Mouse (Mus musculus) 3T3-L1 (cell line): Measurements from ENCODE around the gene Gatad2a.
"Not testable (repeated sequence)": the region's sequence is repeated elsewhere in the genome, so short reads cannot be mapped to it uniquely, and the experiment has no call there.

ENCODE experiments used
- DNase-seq: peaks from one replicate; pipeline ENCODE4 v3.0.0-alpha.2; 2015; ENCODE audit warnings: low read depth, low spot score

Gene Gatad2a

DNA sequence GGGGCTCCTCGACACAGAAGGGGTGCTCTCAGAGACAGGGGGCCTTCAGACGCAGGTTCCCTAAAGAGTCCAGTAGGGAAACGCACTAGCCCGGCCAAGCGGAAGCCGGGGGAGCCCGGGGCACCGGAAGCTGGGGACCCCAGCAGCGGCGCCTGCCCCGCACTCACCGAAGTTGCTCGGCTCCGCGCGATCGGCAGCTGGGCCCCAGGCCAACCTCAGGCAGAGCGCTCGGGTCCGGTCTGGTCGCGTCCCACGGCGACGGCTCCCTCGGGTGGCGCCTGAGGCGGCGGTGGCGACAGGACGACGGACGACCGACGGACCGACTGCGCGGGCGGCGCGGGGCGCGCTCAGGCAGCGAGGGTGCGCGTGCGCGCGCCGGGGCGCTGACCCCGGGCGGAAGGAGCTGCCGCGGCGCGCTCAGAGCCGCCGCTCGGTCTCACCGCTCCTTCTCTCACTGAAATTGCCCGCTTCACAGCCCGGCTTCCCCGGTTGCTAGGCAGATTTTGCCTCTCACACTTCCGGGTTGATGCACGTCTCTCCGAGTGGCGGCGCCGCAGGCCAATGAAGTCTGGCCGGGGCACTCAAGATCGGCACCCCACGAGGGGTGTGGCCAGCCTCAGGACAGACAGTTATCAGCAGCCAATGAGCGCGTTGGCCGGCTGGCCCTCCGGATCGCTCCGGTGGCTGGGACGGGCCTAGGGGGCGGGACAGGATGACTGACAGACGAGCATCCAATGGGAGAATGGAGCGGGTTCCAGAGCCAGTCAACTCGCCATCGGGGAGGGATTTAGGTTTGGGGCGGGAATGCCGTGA is at the start of gene Gatad2a:
Gene Gatad2a, minus strand, starts transcription at position 609 of the 813 bp plus-strand sequence.
- DNase-seq = peak; percentile 100

DNA sequence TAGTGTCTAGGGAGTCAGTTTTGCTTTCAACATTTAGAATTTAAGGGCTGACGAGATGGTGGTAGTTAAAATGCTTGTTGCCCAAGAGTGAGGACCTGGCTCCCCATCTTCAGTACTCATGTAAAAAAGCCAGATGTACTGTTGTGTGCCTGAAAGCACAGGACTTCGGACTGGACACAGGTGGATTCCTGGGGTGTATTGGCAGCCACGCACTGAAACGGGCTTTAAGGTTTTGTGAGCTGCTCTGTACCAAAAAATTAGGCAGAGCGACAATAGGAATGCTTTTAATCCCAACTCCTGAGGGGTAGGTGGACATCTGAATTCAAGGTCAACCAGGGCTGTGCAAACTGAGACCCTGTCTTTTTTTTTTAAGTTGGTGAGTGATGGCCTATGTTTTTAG is 47.8 kb upstream of the Gatad2a start:
- no peak for DNase-seq

DNA sequence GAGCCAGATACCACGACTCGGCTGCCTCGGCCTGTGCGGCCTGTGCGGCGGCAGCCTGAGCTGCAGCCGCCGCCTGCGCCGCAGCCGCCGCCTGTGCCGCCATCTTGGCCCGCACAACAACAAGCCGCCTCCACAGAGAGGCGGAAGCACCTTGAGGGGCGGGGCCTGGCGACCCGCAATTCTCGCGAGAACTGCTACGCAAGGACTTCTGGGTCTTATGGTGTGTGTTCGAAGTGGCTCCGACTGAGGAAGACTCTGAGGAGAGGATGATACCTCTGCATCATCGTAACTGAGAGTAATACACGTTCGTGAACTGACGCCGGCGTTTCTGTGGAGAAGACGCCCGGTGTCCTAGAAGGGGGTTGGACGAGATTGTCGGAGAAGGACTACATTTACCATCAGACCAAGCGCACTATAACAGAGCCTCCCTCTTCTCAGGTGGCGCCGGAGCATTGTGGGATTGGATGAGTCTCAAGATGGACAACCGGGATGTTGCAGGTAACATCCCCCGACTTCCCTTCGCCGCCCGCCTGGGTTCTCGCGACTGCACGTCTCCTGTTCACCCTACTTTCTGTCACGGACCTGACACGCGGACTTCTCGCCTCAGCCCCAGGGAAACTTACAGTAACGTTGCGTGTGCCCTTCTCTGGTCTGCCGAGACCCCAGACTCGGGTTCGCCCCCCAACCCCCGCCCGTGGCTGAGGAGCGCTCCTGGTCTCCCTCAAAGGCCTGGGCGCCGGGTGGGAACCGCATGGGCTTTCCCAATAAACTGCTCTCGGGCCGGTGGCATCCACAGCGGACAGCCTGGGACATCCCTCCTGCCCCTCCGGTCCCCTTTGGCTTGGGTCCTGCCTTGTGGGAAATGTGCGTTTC is 46.6 kb upstream of the Gatad2a start, which contains the start of the genes Mau2 and Sugp1:
Gene Mau2, minus strand, starts transcription at position 152 of the 873 bp plus-strand sequence.
Gene Sugp1, plus strand, starts transcription at position 231 of the 873 bp plus-strand sequence.
- DNase-seq = peak; percentile 99

DNA sequence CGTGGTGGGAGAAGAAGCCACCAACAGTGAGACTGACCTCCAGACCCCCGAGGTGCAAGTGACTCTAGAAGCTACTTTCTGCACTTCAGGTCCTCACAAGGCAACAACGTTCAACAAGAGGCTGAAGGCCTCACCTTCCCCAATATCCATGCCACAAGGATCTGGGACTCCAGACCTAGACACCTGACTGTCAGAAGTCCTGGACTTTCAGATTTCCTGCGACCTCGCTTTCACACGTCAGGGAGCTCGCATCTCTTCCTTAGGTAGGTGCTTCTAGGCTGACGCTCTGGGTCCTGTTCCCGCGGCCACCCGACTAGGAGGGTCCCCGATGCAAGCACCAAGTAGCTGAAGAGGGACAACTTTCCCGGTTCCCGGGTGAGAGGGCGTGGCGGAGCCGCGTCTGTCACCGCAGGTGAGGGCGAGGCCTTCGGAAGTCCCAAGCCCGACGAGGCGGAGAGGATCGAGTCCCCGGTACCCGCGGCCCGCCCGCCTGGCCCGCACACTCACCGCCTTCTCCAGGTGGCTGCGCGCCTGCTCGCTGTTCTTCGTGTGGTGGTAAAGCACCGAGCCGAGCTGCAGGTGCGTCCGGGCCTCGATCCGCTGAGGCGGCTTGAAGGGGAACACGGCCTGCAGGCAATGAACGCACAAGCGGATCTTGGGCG is 45.8 kb upstream of the Gatad2a start:
- peak; percentile 36 for DNase-seq

DNA sequence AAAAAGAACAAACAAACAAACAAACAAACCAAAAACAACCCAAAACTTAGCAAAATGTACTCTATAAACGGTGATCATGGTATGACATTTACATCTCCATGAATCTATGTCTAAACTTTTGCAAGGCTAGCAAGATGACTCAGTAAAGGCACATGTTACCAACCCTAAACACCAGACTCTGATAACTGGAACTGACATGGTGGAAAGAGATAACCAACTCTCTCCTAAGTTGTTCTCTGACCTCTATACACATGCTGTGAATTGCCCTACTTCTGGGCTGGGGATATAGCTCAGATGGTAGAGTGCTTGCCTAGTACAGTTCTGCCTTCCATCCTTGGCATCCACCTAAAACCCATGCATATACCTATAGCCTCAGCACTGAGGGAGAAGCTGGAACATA is 41.8 kb upstream of the Gatad2a start:
- no peak for DNase-seq

DNA sequence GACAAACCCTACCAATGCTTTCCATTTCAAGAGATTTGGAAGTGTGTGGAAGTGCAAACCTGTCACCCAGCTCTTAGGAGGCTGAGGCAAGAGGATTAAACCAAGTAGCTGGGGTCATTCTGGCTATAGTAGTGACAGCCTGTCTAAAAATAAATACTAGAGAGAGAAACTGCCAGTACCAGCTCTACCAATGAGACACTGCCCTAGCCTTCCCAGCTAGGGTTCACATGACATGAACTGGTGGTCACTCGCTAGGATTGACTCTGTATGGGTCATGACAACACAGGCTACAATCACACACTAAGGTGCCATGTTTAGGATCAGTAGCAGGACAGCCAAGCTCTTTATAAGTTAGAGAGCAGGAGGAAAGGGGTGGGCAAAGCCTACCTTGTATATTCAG is 34.1 kb upstream of the Gatad2a start:
- DNase-seq = no peak

DNA sequence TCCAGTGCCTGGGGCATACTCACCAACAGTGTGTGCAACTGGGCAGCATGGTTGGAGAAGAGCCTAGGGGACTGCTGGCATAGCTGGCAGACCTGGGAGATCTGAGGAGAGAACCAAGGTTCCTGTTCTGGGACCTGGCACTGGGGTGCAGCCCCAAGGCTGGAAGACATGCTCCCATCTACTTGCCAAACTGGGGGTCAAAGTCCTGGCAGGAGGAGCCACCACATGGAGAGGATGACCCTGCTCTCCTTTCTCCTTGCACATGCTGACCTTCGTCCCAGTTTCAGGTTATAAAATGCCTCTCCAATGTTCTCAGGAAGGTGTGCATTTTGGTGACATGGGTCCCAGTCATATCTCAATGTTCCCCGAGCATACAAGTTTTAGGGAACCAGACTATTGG is 30.0 kb upstream of the Gatad2a start:
- no peak for DNase-seq

DNA sequence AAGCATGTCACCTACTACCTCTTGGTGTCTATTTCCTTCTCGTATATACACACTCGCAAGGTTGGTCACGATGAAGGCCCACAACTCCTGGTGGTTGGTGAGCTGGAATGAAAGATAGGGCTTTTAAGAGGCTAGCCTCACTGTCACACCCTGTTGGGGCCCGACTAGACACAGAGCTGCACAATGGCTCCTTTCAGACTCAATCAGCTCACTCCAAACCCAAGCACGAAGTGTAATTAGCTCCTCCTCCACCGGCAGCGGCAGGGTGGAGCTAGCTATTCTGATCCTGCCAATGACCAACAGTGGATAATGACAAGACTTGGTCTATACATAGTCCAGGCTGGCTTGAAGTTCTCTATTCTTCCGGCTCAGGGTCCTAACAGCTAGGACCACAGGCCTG is 27.4 kb upstream of the Gatad2a start:
- no peak for DNase-seq

DNA sequence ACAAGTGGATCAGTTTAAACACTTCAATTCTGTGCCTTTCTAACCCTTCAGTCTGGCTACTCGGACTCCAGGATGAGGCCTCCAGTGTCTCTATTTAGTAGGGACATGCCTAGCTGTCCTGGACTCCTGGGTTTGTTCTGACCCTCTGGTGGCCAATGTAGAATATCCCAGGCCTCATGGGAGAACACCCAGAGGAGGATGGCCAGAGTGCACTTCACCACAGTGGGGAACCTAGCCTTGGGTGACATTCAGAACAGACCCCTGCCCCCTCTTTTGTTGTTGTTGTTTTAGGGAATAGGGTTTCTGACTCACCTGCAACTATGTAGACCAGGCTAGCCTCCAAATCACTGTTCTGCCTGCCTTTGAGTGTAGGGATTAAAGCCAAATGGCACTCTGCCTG is 18.8 kb upstream of the Gatad2a start:
- DNase-seq = no peak

DNA sequence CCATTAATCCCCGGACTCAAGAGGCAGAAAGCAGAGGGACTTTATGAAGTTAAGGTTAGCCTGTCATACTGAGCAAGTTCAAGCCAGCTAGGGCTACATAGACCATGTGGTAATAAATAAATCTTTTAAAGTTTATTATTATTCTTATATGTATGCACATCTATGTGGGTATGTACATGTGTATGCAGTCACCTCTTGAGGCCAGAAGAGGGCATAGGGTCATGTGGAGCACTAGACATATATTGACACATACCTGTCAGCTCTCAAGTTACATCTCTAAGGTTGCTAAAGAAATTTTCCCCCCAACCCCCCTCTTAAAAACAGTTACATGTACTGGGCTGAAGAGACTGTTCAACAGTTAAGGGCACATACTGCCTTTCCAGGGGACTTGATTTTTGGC is 16.6 kb upstream of the Gatad2a start:
- peak; percentile 27 for DNase-seq

DNA sequence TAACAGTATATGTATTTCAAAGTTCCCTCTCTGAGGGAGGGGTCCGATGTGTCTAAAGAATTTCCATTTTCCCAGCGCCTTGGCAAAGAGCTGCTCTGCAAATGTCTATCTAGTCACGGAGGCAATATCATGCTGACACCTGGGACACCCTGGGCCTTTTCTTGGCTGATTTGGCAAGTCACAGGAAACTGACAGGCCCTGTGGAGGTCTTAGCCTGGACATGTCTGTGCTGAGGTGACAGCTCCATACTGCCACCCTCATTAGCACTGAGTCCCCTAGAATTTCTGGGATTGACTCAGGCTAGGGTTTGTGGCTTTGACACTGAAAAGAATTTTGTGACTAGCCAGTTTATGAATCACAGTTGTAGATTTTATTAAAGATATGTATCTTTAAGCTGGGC is 16.2 kb upstream of the Gatad2a start:
- no peak for DNase-seq

DNA sequence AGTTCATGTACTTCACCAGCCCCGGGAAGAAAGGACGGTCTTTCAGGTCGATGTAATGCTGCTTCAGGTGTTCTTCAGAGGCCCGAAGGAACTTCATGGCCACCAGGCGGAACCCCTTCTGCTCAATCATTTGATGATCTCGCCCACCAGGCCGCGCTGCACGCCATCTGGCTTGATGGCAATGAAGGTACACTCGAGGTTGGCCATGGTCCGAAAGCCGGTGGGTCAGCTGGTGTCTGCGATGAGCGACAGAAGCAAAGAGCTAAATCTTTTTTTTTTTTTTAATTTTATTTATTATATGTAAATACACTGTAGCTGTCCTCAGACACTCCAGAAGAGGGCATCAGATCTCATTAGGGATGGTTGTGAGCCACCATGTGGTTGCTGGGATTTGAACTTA is 14.6 kb upstream of the Gatad2a start:
- not testable (repeated sequence) for DNase-seq

DNA sequence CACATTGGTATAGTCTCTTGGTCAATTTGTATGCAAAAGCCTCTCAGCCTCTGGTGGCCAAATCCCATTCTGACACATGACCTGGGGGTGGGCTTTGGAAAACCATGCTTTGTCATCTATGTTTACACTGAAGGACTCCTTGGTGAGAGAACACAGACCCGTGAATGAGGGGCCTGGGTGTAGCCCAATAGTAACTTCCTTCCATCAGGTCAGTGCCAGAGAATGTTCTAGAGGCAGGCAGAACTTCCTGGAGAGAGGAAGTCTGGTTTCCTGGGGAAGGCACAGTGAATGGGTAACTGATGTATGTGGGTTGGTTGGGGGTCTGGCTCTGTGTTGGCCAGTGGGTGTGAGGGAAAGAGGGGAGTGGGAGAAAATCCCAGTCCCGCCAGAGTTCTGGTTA is 9.0 kb upstream of the Gatad2a start:
- no peak for DNase-seq

DNA sequence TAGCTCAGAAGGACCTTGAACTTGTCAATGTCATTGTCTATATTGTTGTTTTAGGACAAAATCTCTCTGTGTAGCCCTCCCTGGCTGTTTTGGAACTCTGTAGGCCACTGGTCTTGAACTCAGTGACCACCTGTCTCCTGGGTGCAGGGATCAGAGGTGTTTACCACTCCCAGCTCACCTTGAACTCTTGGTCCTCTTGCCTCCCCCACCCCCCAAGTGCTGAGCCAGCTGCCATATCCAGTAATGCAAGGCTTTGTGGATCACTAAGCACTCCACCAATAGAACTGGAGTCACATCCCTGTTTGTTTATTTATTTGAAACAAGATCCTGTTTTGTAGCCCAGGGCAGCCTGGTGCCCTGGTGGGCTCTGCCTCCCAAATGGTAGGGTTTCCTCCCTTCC is 8.2 kb upstream of the Gatad2a start:
- DNase-seq = no peak

DNA sequence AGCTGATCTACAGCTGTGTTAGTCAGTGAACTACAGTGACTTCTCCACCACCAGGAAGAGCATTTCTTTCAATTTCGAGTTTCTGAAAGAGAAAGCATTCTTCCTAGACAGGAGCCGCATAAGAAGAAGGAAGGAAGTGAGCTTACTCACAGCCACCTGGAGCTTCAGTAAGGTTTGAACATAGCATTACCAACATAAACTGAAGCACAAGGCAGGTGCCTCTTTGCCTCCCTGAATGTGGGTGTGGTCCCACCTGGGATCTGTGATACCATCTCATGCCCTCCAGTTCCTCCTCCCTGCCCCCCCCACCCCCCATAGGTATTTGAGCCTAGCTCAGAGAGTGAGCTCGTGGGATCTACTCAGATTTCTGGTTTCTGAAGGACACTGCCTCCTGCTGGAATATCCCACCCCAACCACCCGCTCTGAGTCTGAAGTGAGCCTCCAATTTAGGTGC is 7.0 kb upstream of the Gatad2a start:
- no peak for DNase-seq

DNA sequence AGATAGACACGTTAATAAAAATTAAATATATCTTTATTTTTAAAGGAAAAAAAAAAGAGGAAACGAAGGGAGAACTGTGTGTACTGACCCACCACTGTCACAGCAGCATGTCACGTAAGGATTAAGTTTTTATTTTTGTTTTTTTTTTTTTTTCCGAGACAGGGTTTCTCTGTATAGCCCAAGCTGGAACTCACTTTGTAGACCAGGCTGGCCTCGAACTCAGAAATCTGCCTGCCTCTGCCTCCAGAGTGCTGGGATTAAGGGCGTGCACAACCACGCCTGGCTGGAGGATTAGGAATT is 5.7 kb upstream of the Gatad2a start:
- not testable (repeated sequence) for DNase-seq

DNA sequence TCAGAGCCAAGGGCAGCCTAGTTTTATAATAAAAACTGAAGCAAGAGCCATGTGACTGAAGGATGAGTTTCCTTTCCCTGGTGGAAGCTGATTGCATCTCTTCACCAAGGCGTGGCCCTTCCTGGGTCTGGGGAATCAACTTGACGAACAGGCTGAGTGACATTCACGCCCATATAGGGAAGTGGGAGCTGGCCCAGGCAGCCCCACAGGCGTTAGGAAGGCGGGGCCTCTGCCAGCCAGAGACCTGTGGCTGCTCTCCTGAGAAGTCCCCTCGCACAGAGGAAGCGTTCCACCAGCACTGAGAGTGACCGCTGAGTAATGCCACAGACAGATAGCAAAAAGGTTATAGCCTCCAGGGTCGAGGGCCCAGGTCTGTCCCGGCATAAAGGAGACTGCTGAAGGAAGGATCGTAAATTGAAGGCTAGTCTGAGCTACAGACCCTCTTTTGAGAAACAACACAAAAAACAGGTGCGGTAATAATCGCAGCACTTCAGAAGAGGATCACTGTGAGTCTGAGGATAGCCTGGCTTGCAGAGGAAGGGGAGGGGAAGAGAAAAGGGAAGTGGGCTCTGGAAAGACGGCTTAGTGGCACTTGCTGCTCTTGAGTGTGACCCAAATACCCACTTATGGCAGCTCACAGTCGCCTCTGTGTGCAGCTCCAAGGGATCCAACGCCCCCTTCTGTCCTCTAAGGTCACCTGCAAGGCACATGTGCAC is 5.2 kb upstream of the Gatad2a start:
- DNase-seq = peak; percentile 90

DNA sequence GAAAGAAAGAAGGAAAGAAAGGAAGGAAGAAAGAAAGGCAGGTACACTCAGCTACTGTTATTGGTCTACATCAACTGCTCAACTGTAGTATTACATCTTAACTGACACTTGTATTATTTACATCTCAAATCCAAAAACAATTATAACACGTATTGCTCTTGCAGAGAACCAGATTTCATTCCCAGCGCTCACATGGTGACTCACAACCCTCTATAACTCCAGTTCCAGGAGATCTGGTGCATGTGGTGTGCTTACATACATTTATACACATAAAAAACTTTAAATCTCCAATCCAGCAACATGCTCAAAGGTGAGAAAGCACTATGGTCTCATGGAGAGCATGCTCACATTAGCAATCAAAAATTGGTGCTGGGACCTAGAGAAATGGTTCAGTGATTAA is 4.0 kb upstream of the Gatad2a start:
- DNase-seq = peak; percentile 56

DNA sequence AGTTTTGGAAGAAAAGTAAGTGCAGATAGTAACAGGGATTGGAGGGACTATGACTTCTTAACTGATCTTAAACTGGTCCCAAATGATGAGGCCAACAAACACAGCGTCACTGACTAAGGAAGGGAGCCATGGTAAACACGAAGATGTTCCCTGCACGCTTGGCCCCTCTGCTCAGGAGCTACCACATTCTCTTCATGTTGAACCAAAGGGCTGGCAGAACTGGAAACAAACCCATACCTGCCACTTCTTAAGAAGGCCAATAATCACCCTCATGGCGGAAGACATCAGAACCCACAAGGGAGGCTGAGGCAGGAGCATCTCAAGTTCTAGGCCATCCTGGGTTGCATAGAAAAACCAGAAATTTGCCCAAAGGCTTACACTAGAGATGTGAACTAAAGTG is 3.1 kb upstream of the Gatad2a start:
- DNase-seq = no peak

DNA sequence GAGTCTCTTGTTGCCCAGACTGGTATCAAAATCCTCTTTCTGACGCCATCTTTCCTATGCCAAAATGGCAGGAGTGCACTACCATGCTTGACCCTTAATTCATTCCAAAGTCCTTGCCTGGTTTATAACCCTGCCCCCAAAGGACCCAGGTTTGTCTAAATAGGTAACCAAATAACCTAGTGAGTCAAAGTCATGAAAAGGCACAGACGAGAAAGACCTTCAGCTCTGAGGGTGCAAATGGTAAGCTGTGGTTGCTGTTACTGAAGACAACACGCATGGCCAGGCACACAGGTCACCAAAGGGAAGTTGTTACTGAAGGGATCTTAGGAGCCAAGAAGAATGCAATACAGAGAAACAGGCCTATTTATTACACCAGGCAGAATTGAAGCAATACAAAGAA is 2.5 kb upstream of the Gatad2a start:
- DNase-seq = no peak

DNA sequence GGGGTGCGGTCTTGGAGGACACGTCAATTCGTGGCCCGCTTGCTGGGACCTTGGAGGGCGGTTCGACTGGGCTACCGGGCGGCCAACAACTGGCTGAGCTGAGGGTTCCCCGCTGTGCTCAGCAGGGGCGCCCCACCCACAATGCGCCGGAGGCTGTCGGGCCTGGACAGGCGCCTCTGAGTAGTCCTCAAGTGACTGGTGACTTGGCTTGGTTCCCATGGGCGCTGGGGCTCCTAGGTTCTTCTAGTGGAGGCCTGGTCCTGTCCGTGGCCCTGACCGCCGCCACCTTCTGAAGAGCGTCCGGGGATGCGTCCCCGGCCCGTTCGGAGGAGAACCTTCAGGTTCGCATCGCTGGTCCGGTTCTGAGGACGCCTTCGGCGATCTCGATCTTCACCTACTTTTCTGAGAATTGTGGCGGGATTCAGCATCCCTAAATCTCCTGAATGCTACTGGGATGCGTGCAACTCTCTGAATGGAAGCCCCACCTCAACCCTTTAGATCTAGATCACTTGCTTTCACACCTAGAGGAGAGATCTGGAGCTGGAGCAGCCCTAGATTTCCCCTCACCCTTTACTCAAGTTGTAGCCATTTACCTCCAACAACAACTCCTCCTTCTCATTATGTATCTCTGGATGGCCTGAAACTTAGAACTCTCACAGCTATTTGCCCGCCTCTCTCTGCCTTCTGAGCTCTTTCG is 553 bp upstream of the Gatad2a start:
- DNase-seq = no peak
